Mouse (Mus musculus) liver, embryonic 11.5 days (tissue): ENCODE measurements around the gene Ccdc7b. TPM values are rescaled to one million over a fixed set of nuclear protein-coding genes. Genes with fewer than 3 reads are reported as not detected.
"Not testable (repeated sequence)": the region's sequence is repeated elsewhere in the genome, so short reads cannot be mapped to it uniquely, and the experiment has no call there.

Source experiments
- ATAC-seq: fragments of 200-750 bp; cut with Nextera tagmentation; replicated peaks from 2 replicates; pipeline ENCODE4 v1.8.0; 2017; ENCODE audit warnings: moderate number of reproducible peaks, mild to moderate bottlenecking, moderate TSS enrichment, moderate library complexity; ENCODE audit not compliant: low FRiP score
- DNase-seq: peaks from one replicate; pipeline ENCODE4 v3.0.0-alpha.2; 2017; ENCODE audit warnings: low spot score
- H3K27ac ChIP-seq: fragments of 300-500 bp; sonication (generic); 2 replicates; pipeline ENCODE4 v1.5.1; 2014; ENCODE audit warnings: mild to moderate bottlenecking, low read depth, low read length, control low read depth
- H3K27me3 ChIP-seq: fragments of 300-500 bp; sonication (generic); replicated peaks from 2 replicates; pipeline ENCODE4 v1.6.1; 2014; ENCODE audit warnings: low read length, mixed read lengths; ENCODE audit not compliant: control insufficient read depth, insufficient read depth
- H3K36me3 ChIP-seq: fragments of 300-500 bp; sonication (generic); 2 replicates; pipeline ENCODE4 v1.6.1; 2014; ENCODE audit warnings: mild to moderate bottlenecking, low read length, moderate library complexity, mixed read lengths; ENCODE audit not compliant: control insufficient read depth, insufficient read depth
- H3K4me1 ChIP-seq: fragments of 300-500 bp; sonication (generic); replicated peaks from 2 replicates; pipeline ENCODE4 v1.6.1; 2014; ENCODE audit warnings: low read length, mixed read lengths; ENCODE audit not compliant: control insufficient read depth, insufficient read depth
- H3K4me2 ChIP-seq: fragments of 300-500 bp; sonication (generic); 2 replicates; pipeline ENCODE4 v1.6.1; 2014; ENCODE audit warnings: mild to moderate bottlenecking, control low read depth, moderate library complexity
- H3K4me3 ChIP-seq: fragments of 300-500 bp; sonication (generic); 2 replicates; pipeline ENCODE4 v1.5.1; 2014; ENCODE audit warnings: low read depth, low read length, control low read depth
- H3K9ac ChIP-seq: fragments of 300-500 bp; sonication (generic); 2 replicates; pipeline ENCODE4 v1.6.1; 2014; ENCODE audit warnings: low read depth, low read length, control low read depth
- H3K9me3 ChIP-seq: fragments of 300-500 bp; sonication (generic); 2 replicates; pipeline ENCODE4 v1.6.1; 2016; ENCODE audit warnings: low read length, inconsistent platforms, mixed read lengths; ENCODE audit not compliant: control insufficient read depth
- WGBS: fragments of 180-500 bp; shearing (Covaris S2); extraction: QIAGEN DNeasy Blood & Tissue Kit; methylation state at CpG from one replicate; pipeline ENCODE4 v1.1.7; 2014; 5-methylcytosine and 5-hydroxymethylcytosine counted together
- polyA plus RNA-seq: library from polyadenylated mRNA; unstranded; fragments of >200 nt; fragmentation: Nextera tagmentation; extraction: Ambion mirVana; gene quantifications from 2 replicates; pipeline ENCODE4 v1.2.1, GENCODE M21; 2014

Gene Ccdc7b
- not detected in 2 replicates for polyA plus RNA-seq

DNA sequence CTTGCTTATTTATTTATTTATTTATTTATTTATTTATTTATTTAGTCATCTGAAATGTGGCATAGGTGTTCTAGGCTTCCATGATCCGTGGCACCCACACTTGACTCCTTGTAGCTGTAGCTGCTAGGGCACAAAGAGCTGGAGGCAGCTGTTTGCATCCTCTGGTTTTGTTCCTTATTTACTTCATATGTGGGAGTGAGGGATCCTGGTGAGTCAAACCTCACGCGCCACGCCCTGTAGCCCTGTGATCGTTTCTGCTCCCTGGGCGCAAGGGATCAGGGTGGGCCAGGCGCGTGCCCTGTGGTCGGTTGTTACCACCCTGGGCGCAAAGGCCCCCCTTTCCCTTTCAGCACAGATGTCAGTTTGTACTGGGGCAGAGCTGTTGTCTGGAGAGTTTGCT lies at the start of gene Ccdc7b:
Gene Ccdc7b, plus strand, starts transcription at position 301 of the 400 bp plus-strand sequence.
- not testable (repeated sequence) for H3K27me3 ChIP-seq, H3K4me2 ChIP-seq, ATAC-seq, H3K27ac ChIP-seq, H3K36me3 ChIP-seq, H3K9me3 ChIP-seq, H3K4me3 ChIP-seq, H3K4me1 ChIP-seq, DNase-seq, H3K9ac ChIP-seq
- 40% methylated on average over 1 of the region's 10 CpGs for WGBS

DNA sequence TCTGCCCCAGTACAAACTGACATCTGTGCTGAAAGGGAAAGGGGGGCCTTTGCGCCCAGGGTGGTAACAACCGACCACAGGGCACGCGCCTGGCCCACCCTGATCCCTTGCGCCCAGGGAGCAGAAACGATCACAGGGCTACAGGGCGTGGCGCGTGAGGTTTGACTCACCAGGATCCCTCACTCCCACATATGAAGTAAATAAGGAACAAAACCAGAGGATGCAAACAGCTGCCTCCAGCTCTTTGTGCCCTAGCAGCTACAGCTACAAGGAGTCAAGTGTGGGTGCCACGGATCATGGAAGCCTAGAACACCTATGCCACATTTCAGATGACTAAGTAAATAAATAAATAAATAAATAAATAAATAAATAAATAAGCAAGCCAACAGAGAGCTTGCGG lies 1.5 kb upstream of the Ccdc7b start, which contains the start of gene Ccdc7a:
Gene Ccdc7a, minus strand, starts transcription at position 101 of the 400 bp plus-strand sequence.
- WGBS, result 84% methylated on average over 2 of the region's 11 CpGs
- H3K9ac ChIP-seq, H3K27me3 ChIP-seq, H3K4me2 ChIP-seq, H3K4me1 ChIP-seq, H3K36me3 ChIP-seq, DNase-seq, H3K9me3 ChIP-seq, H3K4me3 ChIP-seq, ATAC-seq, H3K27ac ChIP-seq: not testable (repeated sequence)

DNA sequence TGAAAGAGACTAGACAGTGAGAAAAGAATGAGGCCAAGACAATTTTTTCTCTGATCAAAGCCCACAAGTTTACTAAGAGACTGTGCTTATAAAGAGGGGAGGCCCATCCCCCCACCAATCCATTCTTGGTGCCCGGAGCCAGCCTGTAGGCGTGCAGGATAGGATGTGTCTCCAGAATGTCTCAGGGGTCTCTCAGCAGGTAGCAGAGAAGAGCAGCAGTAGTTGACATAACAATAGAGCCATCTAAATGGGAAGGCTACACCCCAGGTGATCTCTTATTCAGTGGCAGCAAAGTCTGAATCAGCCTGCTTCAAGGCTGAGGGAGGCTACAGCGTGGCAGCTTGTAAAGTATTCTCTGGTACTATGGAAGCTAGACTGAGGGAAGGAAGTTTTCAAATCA lies 48.8 kb downstream of the Ccdc7b start:
- 66% methylated on average over 3 of the region's 3 CpGs for WGBS
- H3K27me3 ChIP-seq, H3K27ac ChIP-seq, H3K36me3 ChIP-seq, H3K9ac ChIP-seq, H3K4me3 ChIP-seq, DNase-seq, ATAC-seq, H3K4me1 ChIP-seq, H3K9me3 ChIP-seq, H3K4me2 ChIP-seq: not testable (repeated sequence)

DNA sequence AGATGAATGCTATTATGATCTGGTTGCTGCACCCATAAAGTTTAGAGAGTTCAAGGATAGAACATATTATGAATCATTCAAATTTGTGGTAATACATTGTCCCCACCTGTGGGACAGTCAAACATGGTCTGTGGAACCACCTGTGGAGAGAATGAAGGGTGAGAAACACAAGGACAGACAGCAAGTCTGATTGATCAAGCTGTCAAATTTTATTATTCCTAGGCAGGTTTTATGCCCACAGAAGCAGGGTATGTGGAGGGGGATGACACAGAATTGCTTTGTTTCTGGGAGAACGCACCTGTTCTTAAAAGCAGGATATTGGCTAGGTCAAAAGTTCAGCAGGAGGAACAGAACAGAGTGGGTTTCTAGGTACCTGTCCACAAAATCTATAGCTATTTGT lies 64.6 kb downstream of the Ccdc7b start, which contains the start of gene Gm10999:
Gene Gm10999, minus strand, starts transcription at position 101 of the 400 bp plus-strand sequence.
- Histone ChIP-seq H3K27ac (no peak within 1 kb of the TSS), H3K4me1 (no peaks in the 10 kb centered on the region), H3K27me3 (no peaks in the 10 kb centered on the region), H3K4me3 (no peak within 1 kb of the TSS), H3K4me2 (no peak within 1 kb of the TSS), H3K9me3 (no peaks in the 10 kb centered on the region), H3K9ac (no peak within 1 kb of the TSS), H3K36me3 (no peaks in the 10 kb centered on the region)
- DNase-seq (no peak), ATAC-seq (no peak)
- WGBS, result 68% methylated on average over 1 of the region's 1 CpGs

DNA sequence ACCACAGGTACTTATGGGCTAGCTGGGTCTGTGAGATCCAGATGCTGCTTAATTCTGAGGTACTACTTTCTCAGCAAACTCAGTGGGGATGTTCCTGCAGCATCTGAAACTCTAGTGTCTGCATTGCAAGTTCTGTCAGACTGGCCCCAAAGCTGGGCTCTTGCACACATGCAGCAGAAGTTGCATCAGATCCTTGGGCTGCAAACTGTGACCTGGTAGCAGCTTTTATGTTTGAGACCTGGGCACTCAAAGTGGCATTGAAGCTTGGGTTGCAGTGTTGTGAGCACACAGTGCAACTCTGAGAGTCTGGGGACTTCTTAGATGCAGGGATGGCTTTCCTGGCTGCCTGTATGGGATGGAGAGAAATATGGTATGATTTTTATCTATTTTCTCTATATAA lies 66.5 kb downstream of the Ccdc7b start:
- no peak overlapping the region for H3K9ac ChIP-seq
- H3K27ac ChIP-seq, result no peak overlapping the region
- H3K9me3 ChIP-seq, result no peaks in the 10 kb centered on the region
- no peaks in the 10 kb centered on the region for H3K4me1 ChIP-seq
- no peaks in the 10 kb centered on the region for H3K36me3 ChIP-seq
- H3K4me3 ChIP-seq, result no peak overlapping the region
- no peak for DNase-seq
- no peak for ATAC-seq
- no peaks in the 10 kb centered on the region for H3K27me3 ChIP-seq
- no peak overlapping the region for H3K4me2 ChIP-seq

Other genes with a start within 250 kb of the Ccdc7b start
- not detected in 2 replicates for gene Ccdc7a, start 1.6 kb upstream of the Ccdc7b start, polyA plus RNA-seq
- not detected in 2 replicates for gene Gm10999, start 64.5 kb downstream of the Ccdc7b start, polyA plus RNA-seq
- gene 2610044O15Rik8, start 167.3 kb downstream of the Ccdc7b start, polyA plus RNA-seq, result 14.8 and 17.4 TPM in 2 replicates